Mouse (Mus musculus): ENCODE data around the gene Dpp6. TPM values are rescaled to one million over a fixed set of nuclear protein-coding genes. Genes with fewer than 3 reads are reported as not detected.

Gene Dpp6
- polyA plus RNA-seq, 1 experiment from 2014 or later = 3.9 TPM

GRCm38 (mm10) chr5:27339196-27340030, 522.4 kb downstream of the Dpp6 start:
- H3K27ac ChIP-seq (replicated peaks) = no peak overlapping the region
- H3K4me1 ChIP-seq = no peaks in the 10 kb centered on the region
- H3K4me3 ChIP-seq (replicated peaks) = no peak overlapping the region
- H3K4me2 ChIP-seq (replicated peaks) = no peak overlapping the region
- no peaks in the 10 kb centered on the region for H3K9me3 ChIP-seq (replicated peaks)
- H3K27me3 ChIP-seq = no peaks in the 10 kb centered on the region
- 81% methylated on average over 5 of the region's 5 CpGs for WGBS
- H3K9ac ChIP-seq = no peak overlapping the region
- no peak for ATAC-seq (ENCODE audit: insufficient number of reproducible peaks, low FRiP score, low TSS enrichment, low read depth)
- H3K36me3 ChIP-seq = no peaks in the 10 kb centered on the region

- WGBS = 68% methylated on average over 6 of the region's 6 CpGs
- Histone ChIP-seq H3K4me3 (replicated peaks) (no peak overlapping the region), H3K9me3 (replicated peaks) (no peaks in the 10 kb centered on the region), H3K4me1 (no peaks in the 10 kb centered on the region), H3K27me3 (no peaks in the 10 kb centered on the region), H3K4me2 (replicated peaks) (no peak overlapping the region), H3K27ac (replicated peaks) (no peak overlapping the region), H3K36me3 (no peaks in the 10 kb centered on the region), H3K9ac (no peak overlapping the region)
- ATAC-seq (ENCODE audit: insufficient number of reproducible peaks, low FRiP score, low TSS enrichment, low read depth) = no peak
These were observed 525.3 kb downstream of the Dpp6 start for GRCm38 (mm10) chr5:27342276-27342675.

- no peak for ATAC-seq (ENCODE audit: insufficient number of reproducible peaks, low FRiP score, low TSS enrichment, low read depth)
- no peak overlapping the region for H3K27ac ChIP-seq (replicated peaks)
These were observed 526.6 kb downstream of the Dpp6 start for GRCm38 (mm10) chr5:27343626-27344025.

GRCm38 (mm10) chr5:27348181-27349095, 531.4 kb downstream of the Dpp6 start:
- Histone ChIP-seq H3K9me3 (replicated peaks) (no peaks in the 10 kb centered on the region), H3K4me3 (replicated peaks) (no peak overlapping the region), H3K9ac (no peak overlapping the region), H3K36me3 (no peaks in the 10 kb centered on the region), H3K27me3 (no peaks in the 10 kb centered on the region), H3K4me2 (replicated peaks) (no peak overlapping the region), H3K27ac (replicated peaks) (no peak overlapping the region), H3K4me1 (no peaks in the 10 kb centered on the region)
- ATAC-seq (ENCODE audit: insufficient number of reproducible peaks, low FRiP score, low TSS enrichment, low read depth) = no peak
- WGBS = 68% methylated on average over 5 of the region's 5 CpGs

More at GRCm38 (mm10) chr5:27343626-27344025, 526.6 kb downstream of the Dpp6 start:
- no peak overlapping the region for H3K4me2 ChIP-seq (replicated peaks)
- no peaks in the 10 kb centered on the region for H3K36me3 ChIP-seq
- H3K9ac ChIP-seq = no peak overlapping the region
- 68% methylated on average over 1 of the region's 1 CpGs for WGBS
- no peaks in the 10 kb centered on the region for H3K27me3 ChIP-seq
- H3K4me3 ChIP-seq (replicated peaks) = no peak overlapping the region
- no peaks in the 10 kb centered on the region for H3K4me1 ChIP-seq
- H3K9me3 ChIP-seq (replicated peaks) = no peaks in the 10 kb centered on the region

- WGBS = 61% methylated on average over 3 of the region's 3 CpGs
- no peak overlapping the region for H3K4me2 ChIP-seq (replicated peaks)
These were observed 540.6 kb downstream of the Dpp6 start for GRCm38 (mm10) chr5:27357630-27358029.

GRCm38 (mm10) chr5:27365946-27366345, 548.9 kb downstream of the Dpp6 start:
- H3K4me3 ChIP-seq (replicated peaks) = no peak overlapping the region
- no peak for ATAC-seq (ENCODE audit: insufficient number of reproducible peaks, low FRiP score, low TSS enrichment, low read depth)
- H3K9me3 ChIP-seq (replicated peaks) = no peaks in the 10 kb centered on the region
- H3K27ac ChIP-seq (replicated peaks) = no peak overlapping the region
- no peaks in the 10 kb centered on the region for H3K27me3 ChIP-seq
- H3K4me2 ChIP-seq (replicated peaks) = no peak overlapping the region
- no peaks in the 10 kb centered on the region for H3K4me1 ChIP-seq
- no peak overlapping the region for H3K9ac ChIP-seq
- WGBS = 65% methylated on average over 2 of the region's 2 CpGs
- no peaks in the 10 kb centered on the region for H3K36me3 ChIP-seq

More at GRCm38 (mm10) chr5:27357630-27358029, 540.6 kb downstream of the Dpp6 start:
- H3K27me3 ChIP-seq = no peaks in the 10 kb centered on the region
- no peaks in the 10 kb centered on the region for H3K9me3 ChIP-seq (replicated peaks)
- no peak overlapping the region for H3K9ac ChIP-seq
- no peak for ATAC-seq (ENCODE audit: insufficient number of reproducible peaks, low FRiP score, low TSS enrichment, low read depth)
- no peak overlapping the region for H3K27ac ChIP-seq (replicated peaks)
- no peak overlapping the region for H3K4me3 ChIP-seq (replicated peaks)
- no peaks in the 10 kb centered on the region for H3K4me1 ChIP-seq
- H3K36me3 ChIP-seq = no peaks in the 10 kb centered on the region

- H3K4me2 ChIP-seq (replicated peaks) = no peak overlapping the region
- H3K27ac ChIP-seq (replicated peaks) = no peak overlapping the region
- no peak overlapping the region for H3K9ac ChIP-seq
- H3K36me3 ChIP-seq = no peaks in the 10 kb centered on the region
- H3K9me3 ChIP-seq (replicated peaks) = no peaks in the 10 kb centered on the region
- H3K4me1 ChIP-seq = no peaks in the 10 kb centered on the region
- no peaks in the 10 kb centered on the region for H3K27me3 ChIP-seq
- ATAC-seq (ENCODE audit: insufficient number of reproducible peaks, low FRiP score, low TSS enrichment, low read depth) = no peak
- 66% methylated on average over 3 of the region's 3 CpGs for WGBS
- H3K4me3 ChIP-seq (replicated peaks) = no peak overlapping the region
These were observed 553.8 kb downstream of the Dpp6 start for GRCm38 (mm10) chr5:27370814-27371213.

GRCm38 (mm10) chr5:27373931-27374330, 556.9 kb downstream of the Dpp6 start:
- Histone ChIP-seq H3K4me3 (replicated peaks) (no peak overlapping the region), H3K36me3 (no peaks in the 10 kb centered on the region), H3K4me1 (no peaks in the 10 kb centered on the region), H3K9me3 (replicated peaks) (no peaks in the 10 kb centered on the region), H3K4me2 (replicated peaks) (no peak overlapping the region), H3K27ac (replicated peaks) (no peak overlapping the region), H3K9ac (no peak overlapping the region), H3K27me3 (no peaks in the 10 kb centered on the region)
- ATAC-seq (ENCODE audit: insufficient number of reproducible peaks, low FRiP score, low TSS enrichment, low read depth) = no peak
- WGBS = 77% methylated on average over 1 of the region's 1 CpGs

GRCm38 (mm10) chr5:27375841-27376240, 558.8 kb downstream of the Dpp6 start:
- H3K9ac ChIP-seq = no peak overlapping the region
- no peaks in the 10 kb centered on the region for H3K27me3 ChIP-seq
- H3K4me3 ChIP-seq (replicated peaks) = no peak overlapping the region
- no peak overlapping the region for H3K4me2 ChIP-seq (replicated peaks)
- 82% methylated on average over 3 of the region's 3 CpGs for WGBS
- H3K27ac ChIP-seq (replicated peaks) = no peak overlapping the region
- H3K36me3 ChIP-seq = no peaks in the 10 kb centered on the region
- no peaks in the 10 kb centered on the region for H3K9me3 ChIP-seq (replicated peaks)
- H3K4me1 ChIP-seq = no peaks in the 10 kb centered on the region
- no peak for ATAC-seq (ENCODE audit: insufficient number of reproducible peaks, low FRiP score, low TSS enrichment, low read depth)

GRCm38 (mm10) chr5:27380656-27381385, 563.8 kb downstream of the Dpp6 start:
- Histone ChIP-seq H3K4me2 (replicated peaks) (no peak overlapping the region), H3K9ac (no peak overlapping the region), H3K36me3 (no peaks in the 10 kb centered on the region), H3K27me3 (no peaks in the 10 kb centered on the region), H3K9me3 (replicated peaks) (no peaks in the 10 kb centered on the region), H3K4me3 (replicated peaks) (no peak overlapping the region), H3K27ac (replicated peaks) (no peak overlapping the region), H3K4me1 (no peaks in the 10 kb centered on the region)
- ATAC-seq (ENCODE audit: insufficient number of reproducible peaks, low FRiP score, low TSS enrichment, low read depth) = no peak
- 72% methylated on average over 4 of the region's 4 CpGs for WGBS

GRCm38 (mm10) chr5:27398371-27398770, 581.4 kb downstream of the Dpp6 start:
- Histone ChIP-seq H3K4me2 (replicated peaks) (no peak overlapping the region), H3K9me3 (replicated peaks) (no peaks in the 10 kb centered on the region), H3K27me3 (no peaks in the 10 kb centered on the region), H3K4me3 (replicated peaks) (no peak overlapping the region), H3K36me3 (no peaks in the 10 kb centered on the region), H3K9ac (no peak overlapping the region), H3K27ac (replicated peaks) (no peak overlapping the region), H3K4me1 (no peaks in the 10 kb centered on the region)
- WGBS = 69% methylated on average over 3 of the region's 3 CpGs
- no peak for ATAC-seq (ENCODE audit: insufficient number of reproducible peaks, low FRiP score, low TSS enrichment, low read depth)
